In the genomic region with DNA sequence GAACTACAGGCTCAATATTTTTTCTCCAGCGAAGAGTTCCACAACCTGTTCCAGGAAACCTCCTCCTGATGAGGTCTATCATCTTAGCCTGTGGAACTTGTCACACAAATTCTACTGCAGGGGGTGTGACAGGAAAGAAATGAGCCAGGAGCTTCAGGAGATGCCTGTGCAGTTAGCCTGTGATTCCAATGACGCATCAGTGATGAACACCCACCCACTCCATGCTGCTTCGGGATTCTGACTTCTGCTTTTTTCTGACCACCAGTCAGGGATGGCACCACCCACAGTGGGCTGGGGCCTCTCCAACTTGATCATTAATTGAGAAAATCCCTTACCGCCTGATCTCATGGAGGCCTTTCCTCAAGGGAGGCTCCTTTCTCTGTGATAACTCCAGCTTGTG, we compare ENCODE assay signal across 22 mouse cellular contexts. TPM values are rescaled to one million over a fixed set of nuclear protein-coding genes. Genes with fewer than 3 reads are reported as not detected.
DNase-seq lines count a peak whose midpoint lies in the region; ATAC-seq and TF ChIP-seq lines count a peak whose summit lies in the region.
"Had no signal": no experiment of that assay in that cellular context is flagged by ENCODE, and none has a peak within 500 bp of the region (broad histone marks: within the 10 kb centered on the region; RNA-seq: fewer than 3 reads in every experiment).

No protein-coding gene starts in this region.

- H3K4me2 ChIP-seq in kidney, embryonic 14.5 days (replicated peaks; ENCODE audit: low read depth, low read length) = no peak overlapping the region
- H3K4me2 ChIP-seq: forebrain, embryonic 13.5 days; hindbrain, embryonic 15.5 days; intestine, embryonic 15.5 days; lung, embryonic 15.5 days; midbrain, embryonic 13.5 days had no signal

- no peak overlapping the region for H3K4me3 ChIP-seq in kidney, embryonic 14.5 days (ENCODE audit: low read length)
- H3K4me3 ChIP-seq in MEL (ENCODE audit: control insufficient read depth in 1 of 2, insufficient read depth in 1 of 2, low read depth in 2 of 2, low read length in 2 of 2) = no peak overlapping the region
- H3K4me3 ChIP-seq: erythroblast, embryonic 14.5 days; forebrain, embryonic 13.5 days; hindbrain, embryonic 15.5 days; intestine, embryonic 15.5 days; lung, embryonic 15.5 days; midbrain, embryonic 13.5 days; myocyte had no signal

- WGBS in kidney, embryonic 14.5 days = 60% methylated on average over 4 of the region's 4 CpGs

- no peak for DNase-seq in kidney, postnatal 4 days
- DNase-seq in lung, postnatal 36 days = peak; percentile 11
- no peak for DNase-seq in lung, postnatal 14 days
- DNase-seq in MEL (ENCODE audit: low read depth, low spot score) = peak; percentile 20
- DNase-seq in cerebellum, adult 11 months = no peak
- DNase-seq in ovary, postnatal 36 days (ENCODE audit: low spot score) = no peak
- DNase-seq: adrenal gland, postnatal 10 days; cerebellum, adult 2 months; heart, postnatal 36 days; kidney, adult 9 months; thymus, postnatal 4 days had no signal

- TF ChIP-seq RAD21 in MEL (IDR thresholded peaks at IDR 0.05; ENCODE audit: low read depth, low read length) = no peak

- TF ChIP-seq CTCF in MEL (IDR thresholded peaks at IDR 0.05 in 2 of 3, conservative IDR thresholded peaks at IDR 0.05 in 1 of 3; ENCODE audit: control insufficient read depth in 1 of 3, insufficient read depth in 1 of 3, low read depth in 2 of 3, low read length in 3 of 3, poor library complexity in 1 of 3, severe bottlenecking in 1 of 3) = no peak

- peak overlapping the region; percentile 2; the same call in 1 of the 2 replicates for H3K27ac ChIP-seq in kidney, embryonic 14.5 days (ENCODE audit: low read depth, low read length)
- no peak overlapping the region for H3K27ac ChIP-seq in MEL (ENCODE audit: control insufficient read depth, low read depth, low read length)
- H3K27ac ChIP-seq: forebrain, embryonic 13.5 days; hindbrain, embryonic 15.5 days; intestine, embryonic 15.5 days; liver, embryonic 14.5 days; lung, embryonic 15.5 days; midbrain, embryonic 13.5 days had no signal

- peaks cover 12% of the 10 kb centered on the region for H3K4me1 ChIP-seq in kidney, embryonic 14.5 days (ENCODE audit: control insufficient read depth, insufficient read depth, low read length)
- peaks cover 0 to 2% of the 10 kb centered on the region in 2 experiments; a peak in 1 of 4 replicates for H3K4me1 ChIP-seq in MEL (ENCODE audit: control insufficient read depth in 1 of 2, insufficient read depth in 2 of 2, low read length in 2 of 2)

- no peak for ATAC-seq in kidney, embryonic 14.5 days (ENCODE audit: low FRiP score, low TSS enrichment)
- ATAC-seq in granulocyte monocyte progenitor cell, adult 5-6 weeks (replicated peaks; ENCODE audit: poor library complexity, severe bottlenecking) = peak; percentile 77
- ATAC-seq: forebrain, embryonic 13.5 days; intestine, embryonic 15.5 days; midbrain, embryonic 13.5 days; Patski had no signal

- no peaks in the 10 kb centered on the region for H3K36me3 ChIP-seq in kidney, embryonic 14.5 days (ENCODE audit: control insufficient read depth, insufficient read depth, low read length)
- no peaks in the 10 kb centered on the region for H3K36me3 ChIP-seq in MEL (ENCODE audit: control insufficient read depth in 1 of 2, insufficient read depth in 2 of 2, low read length in 2 of 2)
- H3K36me3 ChIP-seq: hindbrain, embryonic 15.5 days; intestine, embryonic 15.5 days; lung, embryonic 15.5 days; midbrain, embryonic 13.5 days had no signal

- no peak for TF ChIP-seq EP300 in MEL (IDR thresholded peaks at IDR 0.05; ENCODE audit: low read depth in 1 of 2, low read length in 2 of 2)

- H3K9me3 ChIP-seq in kidney, embryonic 14.5 days (ENCODE audit: control insufficient read depth, low read length) = no peaks in the 10 kb centered on the region
- no peaks in the 10 kb centered on the region for H3K9me3 ChIP-seq in MEL (replicated peaks; ENCODE audit: insufficient read depth, low read length)
- H3K9me3 ChIP-seq: forebrain, embryonic 13.5 days; hindbrain, embryonic 15.5 days; intestine, embryonic 15.5 days; lung, embryonic 15.5 days; midbrain, embryonic 13.5 days had no signal

- TF ChIP-seq POLR2A in MEL (IDR thresholded peaks at IDR 0.05; ENCODE audit: control insufficient read depth in 1 of 2, insufficient read depth in 1 of 2, low read depth in 1 of 2, low read length in 2 of 2, poor library complexity in 1 of 2) = no peak

- H3K27me3 ChIP-seq in kidney, embryonic 14.5 days (ENCODE audit: control insufficient read depth, insufficient read depth, low read length) = no peaks in the 10 kb centered on the region
- H3K27me3 ChIP-seq in MEL (ENCODE audit: control insufficient read depth in 1 of 2, insufficient read depth in 2 of 2, low read length in 2 of 2) = peaks cover 0 to 2% of the 10 kb centered on the region in 2 experiments; a peak in 1 of 4 replicates
- H3K27me3 ChIP-seq: forebrain, embryonic 13.5 days; hindbrain, embryonic 15.5 days; intestine, embryonic 15.5 days; lung, embryonic 15.5 days; Patski had no signal

- H3K9ac ChIP-seq in kidney, embryonic 14.5 days (ENCODE audit: low read depth, low read length) = no peak overlapping the region
- no peak overlapping the region for H3K9ac ChIP-seq in MEL (ENCODE audit: control insufficient read depth, low read depth, low read length, poor library complexity, severe bottlenecking)
- H3K9ac ChIP-seq: forebrain, embryonic 13.5 days; hindbrain, embryonic 15.5 days; intestine, embryonic 15.5 days; liver, embryonic 14.5 days; lung, embryonic 15.5 days; midbrain, embryonic 13.5 days had no signal

- H3K79me2 ChIP-seq in MEL (ENCODE audit: control insufficient read depth, insufficient read depth, low read length, poor library complexity) = no peaks in the 10 kb centered on the region

TF ChIP-seq in MEL, 35 proteins besides CTCF, POLR2A, EP300 and RAD21:
- TF ChIP-seq ZNF384 (IDR thresholded peaks at IDR 0.05; ENCODE audit: low read depth, low read length) = no peak
- TF ChIP-seq TAL1 (IDR thresholded peaks at IDR 0.05; ENCODE audit: low read length) = no peak
- TF ChIP-seq USF2 (IDR thresholded peaks at IDR 0.05; ENCODE audit: borderline replicate concordance in 1 of 2, insufficient read depth in 1 of 2, low read depth in 1 of 2, low read length in 2 of 2) = no peak
- TF ChIP-seq CHD1 (IDR thresholded peaks at IDR 0.05; ENCODE audit: low read depth, low read length) = no peak
- TF ChIP-seq BHLHE40 (IDR thresholded peaks at IDR 0.05; ENCODE audit: borderline replicate concordance, low read depth, low read length) = no peak
- TF ChIP-seq ETS1 (IDR thresholded peaks at IDR 0.05; ENCODE audit: low read depth, low read length) = no peak
- TF ChIP-seq ZKSCAN1 (IDR thresholded peaks at IDR 0.05; ENCODE audit: low read depth, low read length) = no peak
- TF ChIP-seq RCOR1 (IDR thresholded peaks at IDR 0.05; ENCODE audit: low read depth, low read length) = no peak
- TF ChIP-seq MYC (IDR thresholded peaks at IDR 0.05; ENCODE audit: low read depth, low read length) = no peak
- no peak for TF ChIP-seq NELFE (IDR thresholded peaks at IDR 0.05; ENCODE audit: low read depth, low read length)
- TF ChIP-seq TBP (IDR thresholded peaks at IDR 0.05; ENCODE audit: low read depth, low read length) = no peak
- no peak for TF ChIP-seq NRF1 (IDR thresholded peaks at IDR 0.05; ENCODE audit: insufficient read depth, low read depth, low read length, poor library complexity, severe bottlenecking)
- no peak for TF ChIP-seq MAX (IDR thresholded peaks at IDR 0.05; ENCODE audit: low read length)
- TF ChIP-seq MXI1 (IDR thresholded peaks at IDR 0.05; ENCODE audit: low read depth, low read length) = no peak
- TF ChIP-seq GATA1 (IDR thresholded peaks at IDR 0.05; ENCODE audit: low read depth, low read length) = no peak
- TF ChIP-seq MEF2A (IDR thresholded peaks at IDR 0.05; ENCODE audit: extremely low read depth, insufficient replicate concordance, low read depth, low read length, poor library complexity, severe bottlenecking) = no peak
- no peak for TF ChIP-seq USF1 (IDR thresholded peaks at IDR 0.05; ENCODE audit: low read depth, low read length)

RNA-seq across cellular contexts. Expression of a gene that starts 54.1 kb away (rescaled TPM):
- polyA plus RNA-seq in kidney, embryonic 14.5 days (2014; fragmentation: Nextera tagmentation; extraction: Ambion mirVana) = 82.8 and 88.6 TPM in 2 replicates
- 9.1 and 10.9 TPM in 2 replicates for total RNA-seq in MEL (2012; rRNA removed)
- polyA plus RNA-seq in MEL (2012; ENCODE audit: insufficient read depth in 1 of 2, insufficient read length in 2 of 2, low read depth in 1 of 2, low replicate concordance in 2 of 2, missing spikeins in 1 of 2) = 10 to 100 TPM in 1 of 2 experiments, not detected in 1; 29.5 TPM
- total RNA-seq in granulocyte monocyte progenitor cell, adult 5-6 weeks (2014; fragmentation: Nextera tagmentation) = 80.0 and 87.9 TPM in 2 replicates
- 33.9 and 48.5 TPM in 2 replicates for total RNA-seq in granulocyte monocyte progenitor cell, adult 5-6 weeks (2017)

Comparison
In these comparisons a context has a peak if more than half of its experiments do, and no peak if none do; other contexts are left out.
1. DNase-seq: peak in lung, postnatal 36 days (single experiment) and MEL (single experiment); none in kidney, postnatal 4 days (0 of 2), lung, postnatal 14 days (single experiment), cerebellum, adult 11 months (single experiment) and ovary, postnatal 36 days (single experiment).